Mouse (Mus musculus) cerebellum, adult 2 months (tissue): ENCODE results near the gene Il17re. TPM values are rescaled to one million over a fixed set of nuclear protein-coding genes. Genes with fewer than 3 reads are reported as not detected.
A peak's percentile ranks its signal among the peaks of the same experiment; 100 is the strongest.

Experiments
- DNase-seq, 2 experiments: peaks; one replicate each; pipeline ENCODE4 v3.0.0; 2021
- H3K27ac ChIP-seq: fragments of 200-500 bp; 2 replicates; pipeline ENCODE4 v1.5.1; 2012; ENCODE audit warnings: low read length, control low read depth, inconsistent platforms; ENCODE audit not compliant: insufficient read depth
- H3K27me3 ChIP-seq: fragments of 200-500 bp; 2 replicates; pipeline ENCODE4 v1.6.1; 2012; ENCODE audit warnings: inconsistent platforms, mild to moderate bottlenecking, low read length, moderate library complexity; ENCODE audit not compliant: control insufficient read depth, insufficient read depth
- H3K4me1 ChIP-seq: fragments of 200-500 bp; 2 replicates; pipeline ENCODE4 v1.6.1; 2011; ENCODE audit warnings: low read length; ENCODE audit not compliant: control insufficient read depth, insufficient read depth
- H3K4me3 ChIP-seq: fragments of 200-500 bp; replicated peaks from 2 replicates; pipeline ENCODE3; 2011; ENCODE audit warnings: mild to moderate bottlenecking, low read depth, low read length, control low read depth; ENCODE audit not compliant: insufficient read depth
- CTCF ChIP-seq: fragments of 200-500 bp; IDR thresholded peaks from 2 replicates; pipeline ENCODE4 v1.5.1; 2011; ENCODE audit warnings: low read depth, mild to moderate bottlenecking, control low read depth, low read length, moderate library complexity, borderline replicate concordance; ENCODE audit not compliant: insufficient read depth
- POLR2A ChIP-seq: fragments of 200-500 bp; IDR thresholded peaks from 2 replicates; pipeline ENCODE4 v1.6.1; 2011; ENCODE audit warnings: low read length, control low read depth, borderline replicate concordance; ENCODE audit not compliant: insufficient read depth
- WGBS: fragments of 180-500 bp; shearing (Covaris S2); methylation state at CpG from one replicate; pipeline ENCODE4 v1.1.7; 2018; 5-methylcytosine and 5-hydroxymethylcytosine counted together
- polyA plus RNA-seq: library from polyadenylated mRNA; depleted of rRNA; stranded (reverse); fragments of >200 nt; gene quantifications from 2 replicates; pipeline ENCODE4 v1.2.3, GENCODE M21; 2012

The Il17re gene
- polyA plus RNA-seq, 1 experiment, result 4.8 TPM

GRCm38 (mm10) chr6:113494258-113494788 lies 36.0 kb downstream of the Il17re start:
- TF ChIP-seq POLR2A (0 out of 2 replicates have a peak, but pooled peaks have one; percentile 29), CTCF (peak; percentile 54)
- no peaks in the 10 kb centered on the region for H3K27me3 ChIP-seq
- peaks cover 7% of the 10 kb centered on the region for H3K4me1 ChIP-seq
- H3K4me3 ChIP-seq, result peak overlapping the region; percentile 5
- DNase-seq, result peak; percentile 47 to 62
- 13% methylated on average over 54 of the region's 54 CpGs for whole genome bisulfite sequencing
- no peak overlapping the region for H3K27ac ChIP-seq

GRCm38 (mm10) chr6:113495071-113495675 lies 36.9 kb downstream of the Il17re start:
- no peak for TF ChIP-seq POLR2A
- no peak for TF ChIP-seq CTCF
- Histone ChIP-seq H3K27me3 (no peaks in the 10 kb centered on the region), H3K4me3 (no peak overlapping the region), H3K27ac (no peak overlapping the region), H3K4me1 (no peaks in the 10 kb centered on the region; the same call in 1 of the 2 replicates)
- WGBS, result 57% methylated on average over 28 of the region's 28 CpGs
- peak in 1 of 2 experiments; percentile 46 for DNase-seq

GRCm38 (mm10) chr6:113499346-113499745 lies 41.1 kb downstream of the Il17re start:
- Histone ChIP-seq H3K27me3 (no peaks in the 10 kb centered on the region), H3K4me1 (no peaks in the 10 kb centered on the region; the same call in 1 of the 2 replicates), H3K27ac (no peak overlapping the region), H3K4me3 (no peak overlapping the region)
- no peak for TF ChIP-seq POLR2A
- no peak for TF ChIP-seq CTCF
- DNase-seq, result no peak
- WGBS, result 80% methylated on average over 6 of the region's 6 CpGs

- peak within 1 kb of the TSS; percentile 93 for H3K27ac ChIP-seq
- no peaks in the 10 kb centered on the region for H3K27me3 ChIP-seq
- DNase-seq, result peak; percentile 87 to 90
- TF ChIP-seq CTCF (no peak), POLR2A (peak; percentile 94)
- peak within 1 kb of the TSS; percentile 95 for H3K4me3 ChIP-seq
- no peaks in the 10 kb centered on the region for H3K4me1 ChIP-seq
- under 1% methylated on average over 30 of the region's 32 CpGs for WGBS
These were observed 43.3 kb downstream of the Il17re start, which contains the start of gene Prrt3 for GRCm38 (mm10) chr6:113501388-113502084. Gene Prrt3, minus strand, starts transcription at chr6:113501931.

- Histone ChIP-seq H3K27ac (no peak overlapping the region), H3K4me1 (peaks cover 2% of the 10 kb centered on the region; the same call in 1 of the 2 replicates), H3K27me3 (no peaks in the 10 kb centered on the region), H3K4me3 (no peak overlapping the region)
- 95% methylated on average over 2 of the region's 2 CpGs for WGBS
- DNase-seq, result no peak
- TF ChIP-seq POLR2A (no peak), CTCF (no peak)
These were observed 44.5 kb downstream of the Il17re start for GRCm38 (mm10) chr6:113502801-113503200.

GRCm38 (mm10) chr6:113505689-113506088 lies 47.4 kb downstream of the Il17re start:
- Histone ChIP-seq H3K27ac (no peak overlapping the region), H3K27me3 (no peaks in the 10 kb centered on the region), H3K4me3 (no peak overlapping the region), H3K4me1 (peaks cover 12% of the 10 kb centered on the region)
- WGBS, result 92% methylated on average over 1 of the region's 1 CpGs
- TF ChIP-seq POLR2A (no peak), CTCF (no peak)
- DNase-seq, result no peak

GRCm38 (mm10) chr6:113507130-113507529 lies 48.8 kb downstream of the Il17re start:
- TF ChIP-seq CTCF, result no peak
- TF ChIP-seq POLR2A, result no peak

GRCm38 (mm10) chr6:113508272-113508946 lies 50.1 kb downstream of the Il17re start:
- DNase-seq, result peak in 1 of 2 experiments; percentile 28
- no peak for TF ChIP-seq CTCF
- TF ChIP-seq POLR2A, result no peak
- H3K4me3 ChIP-seq, result no peak overlapping the region
- peaks cover 12% of the 10 kb centered on the region for H3K4me1 ChIP-seq
- H3K27me3 ChIP-seq, result no peaks in the 10 kb centered on the region
- H3K27ac ChIP-seq, result peak overlapping the region; percentile 39
- WGBS, result 33% methylated on average over 7 of the region's 7 CpGs

More at GRCm38 (mm10) chr6:113507130-113507529, 48.8 kb downstream of the Il17re start:
- Histone ChIP-seq H3K4me3 (no peak overlapping the region), H3K4me1 (peaks cover 12% of the 10 kb centered on the region), H3K27me3 (no peaks in the 10 kb centered on the region), H3K27ac (no peak overlapping the region)
- no peak for DNase-seq
